Mouse (Mus musculus) hindbrain, embryonic 10.5 days (tissue): ENCODE results near the gene Gm42688. TPM values are rescaled to one million over a fixed set of nuclear protein-coding genes. Genes with fewer than 3 reads are reported as not detected.

Experiments
- DNase-seq: peaks from one replicate; pipeline ENCODE4 v3.0.0-alpha.2; 2017; ENCODE audit warnings: low spot score
- H3K27ac ChIP-seq: fragments of 300-500 bp; sonication (generic); 2 replicates; pipeline ENCODE4 v1.5.1; 2016; ENCODE audit warnings: mild to moderate bottlenecking, moderate library complexity
- H3K27me3 ChIP-seq: fragments of 300-500 bp; sonication (generic); 2 replicates; pipeline ENCODE4 v1.6.1; 2016; ENCODE audit warnings: mild to moderate bottlenecking; ENCODE audit not compliant: poor library complexity, insufficient read depth, severe bottlenecking
- H3K36me3 ChIP-seq: fragments of 300-500 bp; sonication (generic); 2 replicates; pipeline ENCODE4 v1.6.1; 2016; ENCODE audit warnings: mild to moderate bottlenecking, moderate library complexity
- H3K4me1 ChIP-seq: fragments of 300-500 bp; sonication (generic); replicated peaks from 2 replicates; pipeline ENCODE4 v1.6.1; 2016; ENCODE audit warnings: mild to moderate bottlenecking
- H3K4me3 ChIP-seq: fragments of 300-500 bp; sonication (generic); 2 replicates; pipeline ENCODE4 v1.5.1; 2016; ENCODE audit warnings: mild to moderate bottlenecking, moderate library complexity
- H3K9me3 ChIP-seq: fragments of 300-500 bp; sonication (generic); 2 replicates; pipeline ENCODE4 v1.6.1; 2016; ENCODE audit warnings: mild to moderate bottlenecking, moderate library complexity
- WGBS: fragments of 180-500 bp; shearing (Covaris S2); methylation state at CpG from one replicate; pipeline ENCODE4 v1.1.7; 2016; 5-methylcytosine and 5-hydroxymethylcytosine counted together
- polyA plus RNA-seq: library from polyadenylated mRNA; unstranded; fragments of >200 nt; fragmentation: Nextera tagmentation; extraction: Ambion mirVana; gene quantifications from 2 replicates; pipeline ENCODE4 v1.2.1, GENCODE M21; 2016

Gene Gm42688
- polyA plus RNA-seq, 1 experiment from 2014 or later: 3.2 TPM

DNA sequence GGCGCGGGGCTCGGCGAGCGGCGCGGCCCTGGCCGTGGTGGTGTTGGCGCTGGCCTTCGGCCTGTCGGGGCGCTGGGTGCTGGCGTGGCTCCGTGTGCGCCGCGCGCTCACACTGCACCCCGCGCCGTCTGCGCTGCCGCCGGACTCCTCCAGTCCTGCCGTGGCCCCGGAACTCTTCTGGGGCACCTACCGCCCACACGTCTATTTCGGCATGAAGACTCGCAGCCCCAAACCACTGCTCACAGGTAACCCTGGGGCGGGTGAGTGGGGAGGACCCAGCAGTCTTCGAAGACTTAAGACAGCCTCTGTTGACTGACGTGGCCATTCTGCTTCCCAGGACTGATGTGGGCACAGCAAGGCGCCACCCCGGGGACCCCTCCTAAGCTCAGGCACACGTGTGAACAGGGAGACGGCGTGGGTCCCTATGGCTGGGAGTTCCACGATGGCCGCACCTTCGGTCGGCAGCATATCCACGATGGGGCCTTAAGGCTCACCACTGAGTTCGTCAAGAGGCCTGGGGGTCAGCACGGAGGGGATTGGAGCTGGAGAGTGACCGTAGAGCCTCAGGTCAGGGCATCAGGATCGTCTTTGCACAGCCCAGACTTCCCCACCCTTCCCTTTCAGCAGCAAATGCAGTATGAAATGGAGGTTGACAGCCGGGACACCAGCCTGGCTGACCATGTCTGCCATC is 14.4 kb downstream of the Gm42688 start:
- H3K27me3 ChIP-seq: no peaks in the 10 kb centered on the region
- 2% methylated on average over 48 of the region's 48 CpGs for WGBS
- no peak for DNase-seq
- H3K4me1 ChIP-seq: peaks cover 59% of the 10 kb centered on the region
- H3K27ac ChIP-seq: peak overlapping the region; percentile 92
- H3K9me3 ChIP-seq: no peaks in the 10 kb centered on the region
- H3K4me3 ChIP-seq: peak overlapping the region; percentile 89
- H3K36me3 ChIP-seq: peaks cover 42% of the 10 kb centered on the region

- Histone ChIP-seq H3K27me3 (no peaks in the 10 kb centered on the region), H3K4me1 (peaks cover 59% of the 10 kb centered on the region), H3K4me3 (peak overlapping the region; percentile 89), H3K9me3 (no peaks in the 10 kb centered on the region), H3K27ac (peak overlapping the region; percentile 92; the same call in 1 of the 2 replicates), H3K36me3 (peaks cover 35% of the 10 kb centered on the region)
- 83% methylated on average over 11 of the region's 11 CpGs for WGBS
- DNase-seq: no peak
Measured at GRCm38 (mm10) chr6:83116373-83117164, 15.2 kb downstream of the Gm42688 start.

DNA sequence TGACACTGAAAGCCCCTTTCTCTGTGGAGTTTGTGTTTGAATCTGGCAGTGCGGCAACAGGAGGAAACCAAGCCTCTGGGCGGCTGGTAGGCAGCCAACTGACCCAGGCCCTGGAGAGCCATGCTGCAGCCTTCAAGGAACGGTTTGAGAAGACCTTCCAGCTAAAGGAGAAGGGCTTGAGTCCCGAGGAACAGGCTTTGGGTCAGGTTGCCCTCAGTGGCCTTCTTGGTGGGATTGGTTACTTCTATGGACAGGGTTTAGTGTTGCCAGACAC is 15.7 kb downstream of the Gm42688 start:
- no peak for DNase-seq
- peak overlapping the region; percentile 25; the same call in 1 of the 2 replicates for H3K27ac ChIP-seq
- H3K9me3 ChIP-seq: no peaks in the 10 kb centered on the region
- no peaks in the 10 kb centered on the region for H3K27me3 ChIP-seq
- H3K4me1 ChIP-seq: peaks cover 63% of the 10 kb centered on the region
- H3K36me3 ChIP-seq: peaks cover 35% of the 10 kb centered on the region
- 88% methylated on average over 4 of the region's 4 CpGs for WGBS
- peak overlapping the region; percentile 89 for H3K4me3 ChIP-seq

GRCm38 (mm10) chr6:83117616-83118015 is 16.2 kb downstream of the Gm42688 start:
- H3K27ac ChIP-seq: peak overlapping the region; percentile 1; the same call in 1 of the 2 replicates
- H3K36me3 ChIP-seq: peaks cover 35% of the 10 kb centered on the region
- DNase-seq: no peak
- H3K27me3 ChIP-seq: no peaks in the 10 kb centered on the region
- H3K4me3 ChIP-seq: peak overlapping the region; percentile 16; the same call in 1 of the 2 replicates
- WGBS: 91% methylated on average over 13 of the region's 13 CpGs
- H3K9me3 ChIP-seq: no peaks in the 10 kb centered on the region
- H3K4me1 ChIP-seq: peaks cover 68% of the 10 kb centered on the region

DNA sequence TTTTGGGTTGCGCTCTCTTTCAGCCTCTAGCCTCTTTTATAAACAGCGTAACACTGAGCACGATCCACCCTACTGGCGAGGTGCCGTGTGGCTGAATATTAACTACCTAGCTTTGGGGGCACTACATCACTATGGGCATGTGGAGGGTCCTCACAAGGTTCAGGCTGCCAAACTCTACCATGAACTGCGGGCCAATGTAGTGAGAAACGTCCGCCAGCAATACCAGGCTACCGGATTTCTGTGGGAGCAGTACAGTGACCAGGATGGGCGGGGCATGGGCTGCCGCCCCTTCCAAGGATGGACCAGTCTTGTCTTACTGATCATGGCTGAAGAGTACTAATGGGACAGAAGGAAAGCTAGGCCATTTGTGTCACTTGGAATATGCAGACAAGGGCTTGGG is 17.0 kb downstream of the Gm42688 start:
- H3K27ac ChIP-seq: peak overlapping the region; percentile 1; the same call in 1 of the 2 replicates

GRCm38 (mm10) chr6:83118825-83119733 is 17.7 kb downstream of the Gm42688 start:
- WGBS: 89% methylated on average over 14 of the region's 14 CpGs
- Histone ChIP-seq H3K9me3 (no peaks in the 10 kb centered on the region), H3K27me3 (no peaks in the 10 kb centered on the region), H3K36me3 (peaks cover 40% of the 10 kb centered on the region), H3K4me1 (peaks cover 82% of the 10 kb centered on the region), H3K4me3 (peak overlapping the region; percentile 91), H3K27ac (peak overlapping the region; percentile 99; the same call in 1 of the 2 replicates)
- DNase-seq: no peak

More for the DNA sequence above, 17.0 kb downstream of the Gm42688 start:
- H3K9me3 ChIP-seq: no peaks in the 10 kb centered on the region
- peaks cover 40% of the 10 kb centered on the region for H3K36me3 ChIP-seq
- no peaks in the 10 kb centered on the region for H3K27me3 ChIP-seq
- H3K4me3 ChIP-seq: 0 out of 2 replicates have a peak overlapping the region, but pooled peaks have one; percentile 16
- 86% methylated on average over 11 of the region's 11 CpGs for WGBS
- no peak for DNase-seq
- peaks cover 75% of the 10 kb centered on the region for H3K4me1 ChIP-seq

DNA sequence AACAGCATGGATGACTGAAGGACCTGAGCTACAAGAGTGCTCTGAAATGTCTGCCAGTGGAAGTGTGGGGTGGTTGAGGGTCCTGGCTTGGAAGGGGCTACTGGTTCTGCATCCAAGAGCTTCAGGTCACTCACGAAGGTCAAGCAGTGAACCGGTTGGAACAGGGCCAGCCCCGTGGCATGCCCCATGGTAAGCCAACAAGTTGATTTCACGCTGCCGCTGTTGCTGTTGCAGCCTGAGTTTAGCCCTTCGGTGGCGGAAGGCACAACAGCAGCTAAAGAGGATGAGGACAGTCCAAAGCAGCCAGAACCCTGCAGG is 18.3 kb downstream of the Gm42688 start:
- no peak for DNase-seq
- H3K36me3 ChIP-seq: peaks cover 40% of the 10 kb centered on the region
- peak overlapping the region; percentile 99 for H3K27ac ChIP-seq
- no peaks in the 10 kb centered on the region for H3K9me3 ChIP-seq
- H3K4me1 ChIP-seq: peaks cover 83% of the 10 kb centered on the region
- H3K27me3 ChIP-seq: no peaks in the 10 kb centered on the region
- 82% methylated on average over 7 of the region's 7 CpGs for WGBS
- H3K4me3 ChIP-seq: peak overlapping the region; percentile 91

DNA sequence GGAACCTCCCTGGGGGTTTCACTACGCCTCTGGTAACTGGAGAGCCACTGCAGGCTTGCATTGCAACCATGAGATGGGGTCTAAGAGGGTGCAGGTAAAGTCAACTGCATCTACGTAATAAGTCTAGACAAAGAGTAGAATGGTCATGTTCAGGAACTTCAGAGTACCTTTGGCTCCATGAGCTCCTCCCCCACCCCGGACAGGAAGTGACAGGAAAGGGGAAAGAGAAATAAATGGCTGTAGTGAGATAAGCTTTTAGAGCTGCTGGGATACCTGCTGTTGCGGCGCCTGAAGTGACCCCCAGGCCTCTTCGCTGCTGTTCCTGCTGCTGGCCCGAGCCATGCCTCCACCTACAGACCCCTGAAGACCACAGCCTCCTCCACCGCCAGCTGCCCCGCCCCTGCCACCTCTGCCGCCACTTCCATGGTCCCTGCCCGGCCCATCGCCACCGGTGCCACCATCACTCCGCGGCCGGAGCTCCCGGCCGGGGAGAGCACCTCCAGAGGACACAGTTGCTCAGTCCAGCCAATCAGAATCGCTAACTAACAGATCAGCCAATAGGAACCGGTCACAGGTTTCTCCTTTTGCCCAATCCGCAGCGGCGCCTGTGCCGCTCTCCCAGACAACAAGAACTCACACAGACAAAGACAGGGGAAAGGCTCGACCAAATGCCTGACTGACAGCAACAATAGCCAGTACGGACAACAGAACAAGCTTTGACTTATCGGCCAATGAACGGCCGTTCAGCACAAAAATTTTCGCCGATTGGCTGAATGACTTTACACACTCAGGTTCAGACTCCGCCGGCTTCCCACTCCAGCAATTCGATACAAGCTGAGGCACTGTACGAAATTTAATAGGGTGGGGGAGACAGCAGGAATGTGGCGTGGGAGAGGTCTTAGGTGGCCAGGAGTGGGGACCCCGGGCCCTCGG is 19.8 kb downstream of the Gm42688 start, which contains the start of gene Wbp1:
TSS of gene Wbp1 (minus strand) at position 630 of the 933 bp plus-strand sequence.
- H3K4me3 ChIP-seq: peak within 1 kb of the TSS; percentile 91
- peak within 1 kb of the TSS; percentile 99 for H3K27ac ChIP-seq
- H3K27me3 ChIP-seq: no peaks in the 10 kb centered on the region
- H3K9me3 ChIP-seq: no peaks in the 10 kb centered on the region
- DNase-seq: peak; percentile 96
- H3K4me1 ChIP-seq: peaks cover 75% of the 10 kb centered on the region
- under 1% methylated on average over 38 of the region's 38 CpGs for WGBS
- H3K36me3 ChIP-seq: peaks cover 40% of the 10 kb centered on the region

- Histone ChIP-seq H3K9me3 (no peaks in the 10 kb centered on the region), H3K27me3 (no peaks in the 10 kb centered on the region), H3K4me1 (peaks cover 66% of the 10 kb centered on the region), H3K4me3 (peak overlapping the region; percentile 91), H3K27ac (peak overlapping the region; percentile 99), H3K36me3 (peaks cover 33% of the 10 kb centered on the region)
- no peak for DNase-seq
- 2% methylated on average over 49 of the region's 52 CpGs for WGBS
Measured at GRCm38 (mm10) chr6:83121863-83122710, 20.7 kb downstream of the Gm42688 start.

DNA sequence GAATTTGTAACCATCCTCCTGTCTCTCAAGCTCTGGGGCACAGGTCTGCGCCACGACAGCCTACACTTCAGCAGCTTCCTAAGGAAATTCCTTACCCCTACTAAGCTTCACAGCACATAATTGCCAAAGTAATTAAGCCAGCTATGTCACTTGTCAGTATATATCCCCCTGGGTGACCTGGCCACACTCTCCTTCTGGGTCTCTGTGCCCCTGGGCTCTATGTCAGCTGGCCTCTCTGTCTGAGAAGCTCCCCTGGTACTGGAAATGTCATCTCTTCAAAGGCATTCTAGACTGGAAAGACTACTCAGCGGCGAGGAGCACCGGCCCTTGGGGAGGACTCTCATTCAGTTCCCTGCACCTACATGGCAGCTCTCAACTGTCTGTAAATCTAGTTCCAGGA is 21.5 kb downstream of the Gm42688 start:
- no peaks in the 10 kb centered on the region for H3K27me3 ChIP-seq
- no peak for DNase-seq
- WGBS: 78% methylated on average over 5 of the region's 5 CpGs
- H3K4me1 ChIP-seq: peaks cover 58% of the 10 kb centered on the region
- peaks cover 24% of the 10 kb centered on the region for H3K36me3 ChIP-seq
- peak overlapping the region; percentile 99; the same call in 1 of the 2 replicates for H3K27ac ChIP-seq
- peak overlapping the region; percentile 91 for H3K4me3 ChIP-seq
- no peaks in the 10 kb centered on the region for H3K9me3 ChIP-seq

DNA sequence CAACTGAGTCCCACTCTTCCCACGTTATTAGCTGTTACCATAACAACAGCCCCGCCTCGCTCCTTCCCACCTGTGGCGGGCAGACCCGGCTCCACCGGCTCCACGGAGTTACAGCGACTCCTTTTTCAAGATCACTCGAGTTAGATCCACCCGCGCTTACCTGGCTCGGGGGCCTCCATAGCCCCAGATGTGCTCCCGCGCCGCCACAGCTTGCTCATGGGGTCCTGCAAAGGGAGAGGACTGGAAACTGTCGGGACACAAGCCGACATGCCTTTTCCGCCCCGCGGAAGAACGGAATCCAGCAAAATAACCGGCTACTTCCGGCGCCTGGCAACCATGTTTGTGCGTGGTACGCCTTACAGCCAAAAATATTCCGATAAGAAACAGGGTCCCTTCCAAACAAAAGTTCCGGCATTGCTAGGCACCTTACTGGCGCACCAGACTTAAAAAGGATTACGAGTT is 23.5 kb downstream of the Gm42688 start:
- no peaks in the 10 kb centered on the region for H3K27me3 ChIP-seq
- peak overlapping the region; percentile 84 for H3K4me3 ChIP-seq
- H3K4me1 ChIP-seq: peaks cover 44% of the 10 kb centered on the region
- peak; percentile 93 for DNase-seq
- H3K9me3 ChIP-seq: no peaks in the 10 kb centered on the region
- WGBS: under 1% methylated on average over 30 of the region's 30 CpGs
- peaks cover 5% of the 10 kb centered on the region for H3K36me3 ChIP-seq
- peak overlapping the region; percentile 93 for H3K27ac ChIP-seq
